Mouse (Mus musculus): ENCODE data around the gene Sephs1. TPM values are rescaled to one million over a fixed set of nuclear protein-coding genes. Genes with fewer than 3 reads are reported as not detected.
"Not testable (repeated sequence)": the region's sequence is repeated elsewhere in the genome, so short reads cannot be mapped to it uniquely, and the experiment has no call there.

Sephs1 gene
- total and polyA plus RNA-seq, 2 experiments from 2014 or later: 40.2 to 78.4 TPM

DNA sequence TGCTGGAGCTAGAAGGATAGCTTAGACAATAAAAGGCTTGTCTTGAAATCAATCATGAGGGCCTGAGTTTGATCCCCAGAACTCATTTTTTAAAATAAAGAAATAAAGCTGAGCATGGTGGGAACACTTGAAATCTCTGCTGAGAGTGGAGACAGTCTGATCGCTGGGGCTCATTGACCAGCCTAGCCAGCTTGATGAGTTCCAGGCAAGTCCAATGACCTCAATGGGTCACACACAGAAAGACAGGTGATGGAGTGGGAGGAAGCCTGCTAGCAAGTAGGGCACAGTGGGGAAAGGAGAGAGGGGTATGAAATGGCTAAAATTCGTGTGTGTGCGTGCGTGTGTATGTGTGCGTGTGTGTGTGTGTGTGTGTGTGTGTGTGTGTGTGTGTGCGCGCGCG, 53.2 kb downstream of the Sephs1 start:
- WGBS: 95% methylated on average over 9 of the region's 9 CpGs
- Histone ChIP-seq H3K27me3 (ENCODE audit: insufficient read depth, low read length) (no peaks in the 10 kb centered on the region), H3K9ac (no peak overlapping the region), H3K4me1 (ENCODE audit: insufficient read depth) (no peaks in the 10 kb centered on the region), H3K4me2 (ENCODE audit: low read depth) (no peak overlapping the region), H3K9me3 (ENCODE audit: low read length) (no peaks in the 10 kb centered on the region), H3K4me3 (ENCODE audit: low read depth, low read length) (no peak overlapping the region), H3K36me3 (ENCODE audit: insufficient read depth) (peaks cover 4% of the 10 kb centered on the region; the same call in 1 of the 2 replicates), H3K27ac (ENCODE audit: low read depth, low read length) (no peak overlapping the region)
- DNase-seq (no peak), ATAC-seq (no peak)
- TF ChIP-seq CTCF (IDR thresholded peaks at IDR 0.05; ENCODE audit: low read depth): no peak

DNA sequence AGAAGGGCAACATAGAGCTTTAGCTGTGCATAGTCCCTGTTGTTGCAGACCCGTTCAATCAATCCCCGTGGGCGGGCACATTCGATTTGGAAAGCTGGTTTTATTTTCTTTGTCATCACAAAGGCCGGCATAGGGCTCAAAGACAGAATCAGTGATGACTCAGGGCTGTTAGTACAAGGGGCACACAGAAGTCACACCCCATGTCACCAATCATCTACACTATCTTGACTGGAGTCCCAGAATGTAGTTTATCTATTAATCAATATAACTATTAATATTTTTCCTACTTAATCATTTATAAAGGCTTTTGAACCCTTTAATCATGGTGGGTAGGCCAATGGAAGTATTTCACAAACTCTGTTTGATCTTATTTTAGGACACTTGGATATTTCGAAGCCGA, 56.6 kb downstream of the Sephs1 start:
- ATAC-seq: no peak
- Histone ChIP-seq H3K27me3 (ENCODE audit: insufficient read depth, low read length) (no peaks in the 10 kb centered on the region), H3K36me3 (ENCODE audit: insufficient read depth) (peaks cover 4% of the 10 kb centered on the region; the same call in 1 of the 2 replicates), H3K9me3 (ENCODE audit: low read length) (no peaks in the 10 kb centered on the region), H3K4me1 (ENCODE audit: insufficient read depth) (no peaks in the 10 kb centered on the region), H3K4me3 (ENCODE audit: low read depth, low read length) (no peak overlapping the region), H3K9ac (no peak overlapping the region), H3K4me2 (ENCODE audit: low read depth) (no peak overlapping the region), H3K27ac (ENCODE audit: low read depth, low read length) (no peak overlapping the region)
- no peak for DNase-seq
- WGBS: 93% methylated on average over 7 of the region's 7 CpGs
- TF ChIP-seq CTCF (IDR thresholded peaks at IDR 0.05; ENCODE audit: low read depth): no peak

DNA sequence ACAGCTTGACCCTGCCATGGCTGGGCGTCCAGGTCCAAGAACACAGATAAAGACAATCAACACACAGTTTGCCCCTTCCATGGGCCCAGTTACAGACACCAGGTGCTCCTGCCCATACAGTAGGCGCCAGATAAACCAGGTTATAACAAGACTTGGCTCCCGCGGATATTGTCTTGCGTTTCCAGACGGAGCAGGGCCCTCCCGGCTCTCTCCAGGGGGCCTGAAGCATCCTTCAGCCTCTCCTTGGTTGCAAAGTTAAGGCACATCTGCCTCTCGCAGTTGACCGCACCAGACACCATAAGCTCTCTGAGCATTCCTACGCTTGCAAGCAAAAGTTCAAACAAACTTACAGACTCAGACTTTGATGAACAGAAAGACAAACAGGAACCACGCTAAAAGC, 59.5 kb downstream of the Sephs1 start:
- Histone ChIP-seq H3K4me2 (ENCODE audit: low read depth) (no peak overlapping the region), H3K27me3 (ENCODE audit: insufficient read depth, low read length) (no peaks in the 10 kb centered on the region), H3K27ac (ENCODE audit: low read depth, low read length) (no peak overlapping the region), H3K36me3 (ENCODE audit: insufficient read depth) (peaks cover 4% of the 10 kb centered on the region; the same call in 1 of the 2 replicates), H3K9me3 (ENCODE audit: low read length) (no peaks in the 10 kb centered on the region), H3K4me1 (ENCODE audit: insufficient read depth) (no peaks in the 10 kb centered on the region), H3K9ac (no peak overlapping the region), H3K4me3 (ENCODE audit: low read depth, low read length) (no peak overlapping the region)
- DNase-seq (no peak), ATAC-seq (no peak)
- TF ChIP-seq CTCF (IDR thresholded peaks at IDR 0.05; ENCODE audit: low read depth): no peak
- WGBS: 94% methylated on average over 11 of the region's 11 CpGs

DNA sequence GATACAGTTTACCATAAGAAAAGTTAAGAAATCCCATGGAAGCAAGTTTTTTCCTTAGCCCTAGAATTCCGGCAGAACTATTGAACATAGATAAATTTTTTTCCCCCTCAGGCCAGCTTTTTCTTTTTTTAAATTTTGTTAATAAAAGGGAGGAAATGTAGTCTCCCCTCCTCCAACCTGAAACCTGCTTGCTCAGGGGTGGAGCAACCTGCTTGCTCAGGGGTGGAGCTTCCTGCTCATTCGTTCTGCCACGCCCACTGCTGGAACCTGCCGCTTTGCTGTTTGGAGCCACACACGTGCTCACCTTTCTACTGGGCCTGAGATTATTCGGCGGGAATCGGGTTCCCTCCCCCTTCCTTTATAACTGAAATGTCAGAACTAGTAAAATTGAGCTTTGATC, 68.3 kb downstream of the Sephs1 start:
- H3K4me2 ChIP-seq (ENCODE audit: low read depth); H3K9me3 ChIP-seq (ENCODE audit: low read length); H3K4me1 ChIP-seq (ENCODE audit: insufficient read depth); H3K27me3 ChIP-seq (ENCODE audit: insufficient read depth, low read length); H3K27ac ChIP-seq (ENCODE audit: low read depth, low read length); H3K9ac ChIP-seq; ATAC-seq; H3K4me3 ChIP-seq (ENCODE audit: low read depth, low read length); H3K36me3 ChIP-seq (ENCODE audit: insufficient read depth); DNase-seq: not testable (repeated sequence)
- 84% methylated on average over 8 of the region's 8 CpGs for WGBS

DNA sequence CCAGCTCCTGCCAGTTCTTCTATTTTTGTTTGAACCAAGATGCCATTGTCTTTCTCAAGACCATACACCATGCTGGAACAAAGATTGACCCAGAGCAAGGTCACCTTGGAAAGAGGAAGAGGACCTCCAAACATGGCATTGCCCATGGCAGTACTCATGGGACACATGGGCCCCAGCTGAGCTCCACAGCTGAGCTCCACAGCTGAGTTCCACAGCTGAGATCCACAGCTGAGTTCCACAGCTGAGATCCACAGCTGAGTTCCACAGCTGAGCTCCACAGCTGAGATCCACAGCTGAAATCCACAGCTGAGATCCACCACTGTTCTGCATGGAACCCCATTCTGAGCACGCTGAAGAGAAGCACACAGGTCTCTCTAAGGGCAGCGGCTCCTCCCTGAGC, 69.6 kb downstream of the Sephs1 start:
- Histone ChIP-seq H3K9me3 (ENCODE audit: low read length) (no peaks in the 10 kb centered on the region), H3K27me3 (ENCODE audit: insufficient read depth, low read length) (no peaks in the 10 kb centered on the region), H3K4me3 (ENCODE audit: low read depth, low read length) (no peak overlapping the region), H3K4me2 (ENCODE audit: low read depth) (no peak overlapping the region), H3K27ac (ENCODE audit: low read depth, low read length) (no peak overlapping the region), H3K36me3 (ENCODE audit: insufficient read depth) (no peaks in the 10 kb centered on the region), H3K4me1 (ENCODE audit: insufficient read depth) (no peaks in the 10 kb centered on the region), H3K9ac (no peak overlapping the region)
- DNase-seq: no peak
- no peak for TF ChIP-seq CTCF (IDR thresholded peaks at IDR 0.05; ENCODE audit: low read depth)
- ATAC-seq: no peak
- whole genome bisulfite sequencing: 94% methylated on average over 2 of the region's 2 CpGs

DNA sequence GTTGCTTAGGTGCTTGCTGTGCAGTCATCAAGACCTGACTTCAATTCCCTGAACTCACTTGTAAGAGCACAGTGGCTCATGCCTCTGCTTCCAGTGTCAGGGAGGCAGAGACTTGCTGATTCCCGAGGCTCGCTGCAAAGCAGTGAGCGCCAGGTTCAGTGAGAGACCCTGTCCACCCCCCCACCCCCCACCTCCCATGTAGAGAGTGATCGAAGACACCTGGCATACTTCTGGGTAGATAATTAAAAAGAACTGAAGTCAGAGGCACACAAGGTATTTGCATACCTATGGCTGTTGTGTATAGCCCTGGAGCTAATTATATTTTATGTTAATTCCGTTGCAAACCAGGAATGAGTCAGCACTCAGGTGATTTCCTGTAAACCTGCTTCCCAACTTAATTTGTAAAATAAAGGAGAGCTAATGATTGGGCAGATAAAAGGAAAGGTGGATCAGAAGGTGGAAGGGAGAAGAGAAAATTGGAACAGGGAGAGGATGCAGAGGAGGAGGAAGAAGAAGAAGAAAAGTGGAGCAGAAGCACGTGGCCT, 72.9 kb downstream of the Sephs1 start:
- DNase-seq (no peak), ATAC-seq (no peak)
- Histone ChIP-seq H3K4me2 (ENCODE audit: low read depth) (no peak overlapping the region), H3K27me3 (ENCODE audit: insufficient read depth, low read length) (no peaks in the 10 kb centered on the region), H3K4me1 (ENCODE audit: insufficient read depth) (no peaks in the 10 kb centered on the region), H3K36me3 (ENCODE audit: insufficient read depth) (no peaks in the 10 kb centered on the region), H3K9ac (no peak overlapping the region), H3K27ac (ENCODE audit: low read depth, low read length) (no peak overlapping the region), H3K4me3 (ENCODE audit: low read depth, low read length) (no peak overlapping the region), H3K9me3 (ENCODE audit: low read length) (no peaks in the 10 kb centered on the region)
- 81% methylated on average over 6 of the region's 6 CpGs for WGBS
- TF ChIP-seq CTCF (IDR thresholded peaks at IDR 0.05; ENCODE audit: low read depth): no peak

DNA sequence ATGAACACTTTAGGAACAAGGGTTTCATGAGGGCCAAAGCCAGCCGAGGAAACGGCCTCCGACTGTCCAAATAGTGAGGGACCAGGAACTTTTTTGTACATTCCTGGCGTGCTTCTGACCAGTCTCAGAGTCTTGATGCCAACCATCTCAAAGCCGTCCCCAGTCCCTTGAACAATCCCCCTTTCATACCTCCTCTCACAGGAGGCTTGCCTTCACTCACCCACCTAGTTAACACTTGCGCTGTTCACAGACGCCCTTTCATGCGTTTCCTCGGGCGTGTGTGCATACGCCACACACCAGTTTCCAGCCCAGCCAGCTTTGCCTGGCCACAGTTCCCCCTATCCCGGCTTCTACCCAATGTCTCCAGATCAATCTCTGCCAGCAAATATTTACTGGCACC, 76.7 kb downstream of the Sephs1 start:
- DNase-seq (no peak), ATAC-seq (no peak)
- H3K4me1 ChIP-seq (ENCODE audit: insufficient read depth): no peaks in the 10 kb centered on the region
- no peak overlapping the region for H3K27ac ChIP-seq (ENCODE audit: low read depth, low read length)
- H3K36me3 ChIP-seq (ENCODE audit: insufficient read depth): no peaks in the 10 kb centered on the region
- H3K9me3 ChIP-seq (ENCODE audit: low read length): no peaks in the 10 kb centered on the region
- H3K27me3 ChIP-seq (ENCODE audit: insufficient read depth, low read length): no peaks in the 10 kb centered on the region
- H3K4me2 ChIP-seq (ENCODE audit: low read depth): no peak overlapping the region
- H3K9ac ChIP-seq: no peak overlapping the region
- no peak for TF ChIP-seq CTCF (IDR thresholded peaks at IDR 0.05; ENCODE audit: low read depth)
- H3K4me3 ChIP-seq (ENCODE audit: low read depth, low read length): no peak overlapping the region
- WGBS: 76% methylated on average over 12 of the region's 12 CpGs

Other genes with a start within 250 kb of the Sephs1 start
- 43.0 and 47.2 TPM in 2 replicates for gene Prpf18, start 229.5 kb upstream of the Sephs1 start, total RNA-seq (2014; rRNA removed)
- 22.0 and 31.4 TPM in 2 replicates for gene Prpf18, start 229.5 kb upstream of the Sephs1 start, polyA plus RNA-seq (2015; fragmentation: Nextera tagmentation; extraction: Ambion mirVana)
- gene Bend7, start 163.7 kb upstream of the Sephs1 start, total RNA-seq (2014; rRNA removed): 2.7 and 4.4 TPM in 2 replicates
- gene Bend7, start 163.7 kb upstream of the Sephs1 start, polyA plus RNA-seq (2015; fragmentation: Nextera tagmentation; extraction: Ambion mirVana): 1.5 and 2.8 TPM in 2 replicates
- gene Phyh, start 37.5 kb downstream of the Sephs1 start, total RNA-seq (2014; rRNA removed): 43.3 and 46.7 TPM in 2 replicates
- gene Phyh, start 37.5 kb downstream of the Sephs1 start, polyA plus RNA-seq (2015; fragmentation: Nextera tagmentation; extraction: Ambion mirVana): 65.7 and 80.5 TPM in 2 replicates
- 1.2 TPM in 1 of 2 replicates, not detected in the other for gene Ucma, start 94.6 kb downstream of the Sephs1 start, total RNA-seq (2014; rRNA removed)
- gene Ucma, start 94.6 kb downstream of the Sephs1 start, polyA plus RNA-seq (2015; fragmentation: Nextera tagmentation; extraction: Ambion mirVana): 0.27 and 0.45 TPM in 2 replicates
- 2.0 and 2.3 TPM in 2 replicates for gene Mcm10, start 131.2 kb downstream of the Sephs1 start, total RNA-seq (2014; rRNA removed)
- 1.9 and 2.0 TPM in 2 replicates for gene Mcm10, start 131.2 kb downstream of the Sephs1 start, polyA plus RNA-seq (2015; fragmentation: Nextera tagmentation; extraction: Ambion mirVana)
- 24.1 and 25.1 TPM in 2 replicates for gene Optn, start 182.5 kb downstream of the Sephs1 start, total RNA-seq (2014; rRNA removed)
- gene Optn, start 182.5 kb downstream of the Sephs1 start, polyA plus RNA-seq (2015; fragmentation: Nextera tagmentation; extraction: Ambion mirVana): 12.5 and 16.7 TPM in 2 replicates

Measured in forebrain, postnatal 0 days (tissue).